Mouse (Mus musculus): ENCODE results near the gene Nr2c1.

Gene Nr2c1

GRCm38 (mm10) chr10:94210718-94211618 lies 63.1 kb downstream of the Nr2c1 start:
- peak; percentile 28 for DNase-seq

GRCm38 (mm10) chr10:94211725-94212124 lies 63.9 kb downstream of the Nr2c1 start:
- no peak for DNase-seq

GRCm38 (mm10) chr10:94225026-94225750 lies 77.4 kb downstream of the Nr2c1 start:
- DNase-seq, result no peak

GRCm38 (mm10) chr10:94230172-94230981 lies 82.6 kb downstream of the Nr2c1 start:
- DNase-seq, result no peak

GRCm38 (mm10) chr10:94231025-94231424 lies 83.2 kb downstream of the Nr2c1 start:
- DNase-seq, result no peak

- no peak for DNase-seq
These were observed 87.4 kb downstream of the Nr2c1 start for GRCm38 (mm10) chr10:94235200-94235599.

- no peak for DNase-seq
These were observed 93.5 kb downstream of the Nr2c1 start for GRCm38 (mm10) chr10:94241346-94241745.
